Mouse (Mus musculus) lung, postnatal 0 days (tissue): ENCODE measurements around the gene Ssu2.

Experiments
- CTCF ChIP-seq: IDR thresholded peaks from 2 replicates; pipeline ENCODE4 v1.5.1; 2016; ENCODE audit warnings: antibody characterized with exemption, mild to moderate bottlenecking
- EP300 ChIP-seq: IDR thresholded peaks from 2 replicates; pipeline ENCODE4 v1.6.1; 2016; ENCODE audit warnings: antibody characterized with exemption, mild to moderate bottlenecking, control low read depth

- no peak for TF ChIP-seq CTCF
- TF ChIP-seq EP300, result no peak
These were observed 31.5 kb upstream of the Ssu2 start for GRCm38 (mm10) chr6:112419333-112419732.
